Mouse (Mus musculus) lung, adult 2 months (tissue): ENCODE measurements around the gene Ak5. TPM values are rescaled to one million over a fixed set of nuclear protein-coding genes. Genes with fewer than 3 reads are reported as not detected.
A peak's percentile ranks its signal among the peaks of the same experiment; 100 is the strongest.

Source experiments
- DNase-seq: peaks from one replicate; pipeline ENCODE4 v3.0.0; 2022
- H3K4me1 ChIP-seq: fragments of 200-500 bp; 2 replicates; pipeline ENCODE4 v1.6.1; 2011; ENCODE audit warnings: low read length; ENCODE audit not compliant: control insufficient read depth, insufficient read depth
- H3K4me3 ChIP-seq: fragments of 200-500 bp; replicated peaks from 2 replicates; pipeline ENCODE3; 2011; ENCODE audit warnings: low read depth, mild to moderate bottlenecking, control low read depth, low read length; ENCODE audit errors: extremely low read depth
- CTCF ChIP-seq: fragments of 200-500 bp; IDR thresholded peaks from 2 replicates; pipeline ENCODE4 v1.5.1; 2011; ENCODE audit warnings: mild to moderate bottlenecking, low read length, control low read depth; ENCODE audit not compliant: insufficient read depth
- POLR2A ChIP-seq: fragments of 200-500 bp; IDR thresholded peaks from 2 replicates; pipeline ENCODE4 v1.6.1; 2011; ENCODE audit warnings: low read depth, mild to moderate bottlenecking, control low read depth, low read length, borderline replicate concordance; ENCODE audit errors: extremely low read depth
- WGBS: fragments of 180-500 bp; shearing (Covaris S2); methylation state at CpG from one replicate; pipeline ENCODE4 v1.1.7; 2018; 5-methylcytosine and 5-hydroxymethylcytosine counted together
- polyA plus RNA-seq: library from polyadenylated mRNA; depleted of rRNA; stranded (reverse); fragments of >200 nt; gene quantifications from 2 replicates; pipeline ENCODE4 v1.2.3, GENCODE M21; 2012

Ak5 gene
- polyA plus RNA-seq, 1 experiment = 0.17 TPM

GRCm38 (mm10) chr3:152483800-152484199 is 184.4 kb downstream of the Ak5 start:
- no peak for DNase-seq
- TF ChIP-seq CTCF (no peak), POLR2A (no peak)
- WGBS = 24% methylated on average over 7 of the region's 7 CpGs
- no peak overlapping the region for H3K4me3 ChIP-seq
- H3K4me1 ChIP-seq = no peaks in the 10 kb centered on the region

- 81% methylated on average over 8 of the region's 8 CpGs for WGBS
- Histone ChIP-seq H3K4me3 (no peak overlapping the region), H3K4me1 (no peaks in the 10 kb centered on the region)
- TF ChIP-seq POLR2A (no peak), CTCF (no peak)
- no peak for DNase-seq
Observed at GRCm38 (mm10) chr3:152482182-152482581, 186.0 kb downstream of the Ak5 start.

GRCm38 (mm10) chr3:152480336-152480735 is 187.8 kb downstream of the Ak5 start:
- 95% methylated on average over 6 of the region's 6 CpGs for WGBS
- TF ChIP-seq POLR2A (no peak), CTCF (no peak)
- no peak overlapping the region for H3K4me3 ChIP-seq
- H3K4me1 ChIP-seq = no peaks in the 10 kb centered on the region
- no peak for DNase-seq

GRCm38 (mm10) chr3:152478599-152479435 is 189.3 kb downstream of the Ak5 start:
- peak overlapping the region; percentile 62 for H3K4me3 ChIP-seq
- WGBS = 4% methylated on average over 15 of the region's 16 CpGs
- peak; percentile 31 for DNase-seq
- TF ChIP-seq POLR2A (no peak), CTCF (no peak)
- H3K4me1 ChIP-seq = no peaks in the 10 kb centered on the region

- WGBS = 2% methylated on average over 23 of the region's 23 CpGs
- peak; percentile 70 for DNase-seq
- Histone ChIP-seq H3K4me3 (peak overlapping the region; percentile 62), H3K4me1 (no peaks in the 10 kb centered on the region)
- TF ChIP-seq CTCF (peak; percentile 59), POLR2A (no peak)
Observed at GRCm38 (mm10) chr3:152477796-152478527, 190.2 kb downstream of the Ak5 start.

- WGBS = 90% methylated on average over 3 of the region's 3 CpGs
- no peak for DNase-seq
- H3K4me3 ChIP-seq = no peak overlapping the region
- TF ChIP-seq POLR2A = no peak
- no peak for TF ChIP-seq CTCF
- no peaks in the 10 kb centered on the region for H3K4me1 ChIP-seq
Observed at GRCm38 (mm10) chr3:152475894-152476293, 192.3 kb downstream of the Ak5 start.

GRCm38 (mm10) chr3:152475278-152475669 is 192.9 kb downstream of the Ak5 start:
- Histone ChIP-seq H3K4me3 (no peak overlapping the region), H3K4me1 (no peaks in the 10 kb centered on the region)
- DNase-seq = no peak
- TF ChIP-seq POLR2A (no peak), CTCF (no peak)
- WGBS = 62% methylated on average over 1 of the region's 1 CpGs

GRCm38 (mm10) chr3:152474582-152475277 is 193.4 kb downstream of the Ak5 start:
- DNase-seq = peak; percentile 44
- WGBS = 50% methylated on average over 15 of the region's 15 CpGs
- TF ChIP-seq POLR2A (no peak), CTCF (peak; percentile 76)
- H3K4me1 ChIP-seq = no peaks in the 10 kb centered on the region
- no peak overlapping the region for H3K4me3 ChIP-seq

GRCm38 (mm10) chr3:152472676-152473075 is 195.5 kb downstream of the Ak5 start:
- H3K4me1 ChIP-seq = no peaks in the 10 kb centered on the region
- DNase-seq = no peak
- no peak overlapping the region for H3K4me3 ChIP-seq
- 80% methylated on average over 16 of the region's 16 CpGs for WGBS
- TF ChIP-seq CTCF (no peak), POLR2A (no peak)
